In genomic region chr11:105296084-105296483, GRCm38 (mm10) we compare ENCODE assay signal across 26 mouse cellular contexts. TPM values are rescaled to one million over a fixed set of nuclear protein-coding genes. Genes with fewer than 3 reads are reported as not detected.
"Had no signal": no experiment of that assay in that cellular context is flagged by ENCODE, and none has a peak within 500 bp of the region (broad histone marks: within the 10 kb centered on the region; RNA-seq: fewer than 3 reads in every experiment).

No protein-coding gene starts in this region.

- H3K4me2 ChIP-seq: heart, embryonic 12.5 days; hindbrain, embryonic 12.5 days; hindbrain, embryonic 15.5 days; kidney, embryonic 15.5 days; limb, embryonic 15.5 days had no signal

- H3K4me3 ChIP-seq: gastrocnemius, adult 2 months; heart, embryonic 10.5 days; heart, embryonic 12.5 days; hindbrain, embryonic 10.5 days; hindbrain, embryonic 12.5 days; hindbrain, embryonic 15.5 days; kidney, embryonic 15.5 days; limb, embryonic 13.5 days; limb, embryonic 15.5 days had no signal

- H3K36me3 ChIP-seq: hindbrain, embryonic 15.5 days had no signal

- H3K9ac ChIP-seq: heart, embryonic 12.5 days; hindbrain, embryonic 12.5 days; hindbrain, embryonic 15.5 days; kidney, embryonic 15.5 days; limb, embryonic 13.5 days; limb, embryonic 15.5 days had no signal

- H3K27ac ChIP-seq: heart, embryonic 10.5 days; hindbrain, embryonic 10.5 days; hindbrain, embryonic 12.5 days; hindbrain, embryonic 15.5 days; hindbrain, postnatal 0 days; kidney, embryonic 15.5 days; kidney, postnatal 0 days; limb, embryonic 13.5 days; limb, embryonic 15.5 days had no signal

- H3K27me3 ChIP-seq: heart, embryonic 12.5 days; kidney, embryonic 15.5 days; limb, embryonic 13.5 days; limb, embryonic 15.5 days had no signal

- ATAC-seq: hindbrain, postnatal 0 days; intestine, embryonic 16.5 days had no signal

- H3K9me3 ChIP-seq: heart, embryonic 10.5 days; heart, embryonic 12.5 days; hindbrain, embryonic 10.5 days; hindbrain, embryonic 12.5 days; hindbrain, embryonic 15.5 days; kidney, embryonic 15.5 days; limb, embryonic 13.5 days; limb, embryonic 15.5 days had no signal

- DNase-seq: gastrocnemius, adult 2 months; gastrocnemius, postnatal 10 days; gastrocnemius, postnatal 25 days; heart, adult 18-20 months; heart, postnatal 10 days; heart, postnatal 4 days; kidney, adult 11 months; kidney, adult 2 months; kidney, adult 9 months; kidney, postnatal 14 days; kidney, postnatal 36 days; layer of hippocampus, adult 9-11 months; layer of hippocampus, postnatal 36 days; left cerebral cortex, postnatal 4 days had no signal

RNA-seq across cellular contexts. Expression of gene Mrc2, which starts 3.6 kb away (rescaled TPM):
- total RNA-seq: granulocyte monocyte progenitor cell, adult 5-6 weeks had no signal
